Mouse (Mus musculus) heart, postnatal 0 days (tissue): ENCODE data around the gene Dmac1. TPM values are rescaled to one million over a fixed set of nuclear protein-coding genes. Genes with fewer than 3 reads are reported as not detected.
A peak's percentile ranks its signal among the peaks of the same experiment; 100 is the strongest.

Experiments used
- ATAC-seq: fragments of 200-750 bp; cut with Nextera tagmentation; 2 replicates; pipeline ENCODE4 v1.8.0; 2017; ENCODE audit warnings: low read depth, moderate number of reproducible peaks, moderate library complexity; ENCODE audit not compliant: insufficient read depth
- DNase-seq: peaks from one replicate; pipeline ENCODE4 v3.0.0-alpha.2; 2016; ENCODE audit warnings: low spot score
- H3K27ac ChIP-seq: fragments of 300-500 bp; sonication (generic); 2 replicates; pipeline ENCODE4 v1.5.1; 2014; ENCODE audit warnings: low read depth, mild to moderate bottlenecking
- H3K27me3 ChIP-seq: fragments of 300-500 bp; sonication (generic); 2 replicates; pipeline ENCODE4 v1.6.1; 2014; ENCODE audit warnings: low read length, mixed read lengths; ENCODE audit not compliant: control insufficient read depth, insufficient read depth
- H3K36me3 ChIP-seq: fragments of 300-500 bp; sonication (generic); replicated peaks from 2 replicates; pipeline ENCODE4 v1.6.1; 2014; ENCODE audit warnings: low read length, mixed read lengths; ENCODE audit not compliant: control insufficient read depth, insufficient read depth
- H3K4me1 ChIP-seq: fragments of 300-500 bp; sonication (generic); 2 replicates; pipeline ENCODE4 v1.6.1; 2014; ENCODE audit warnings: antibody characterized with exemption; ENCODE audit not compliant: control insufficient read depth, insufficient read depth
- H3K4me2 ChIP-seq: fragments of 300-500 bp; sonication (generic); 2 replicates; pipeline ENCODE4 v1.6.1; 2014; ENCODE audit warnings: low read depth, mild to moderate bottlenecking, low read length, moderate library complexity
- H3K4me3 ChIP-seq: fragments of 300-500 bp; sonication (generic); 2 replicates; pipeline ENCODE4 v1.5.1; 2014; ENCODE audit warnings: low read depth, low read length
- H3K9ac ChIP-seq: fragments of 300-500 bp; sonication (generic); replicated peaks from 2 replicates; pipeline ENCODE4 v1.6.1; 2014; ENCODE audit warnings: low read depth, low read length, mixed read lengths
- H3K9me3 ChIP-seq: fragments of 300-500 bp; sonication (generic); replicated peaks from 2 replicates; pipeline ENCODE4 v1.6.1; 2016; ENCODE audit warnings: low read length; ENCODE audit not compliant: control insufficient read depth
- CTCF ChIP-seq: IDR thresholded peaks from 2 replicates; pipeline ENCODE4 v1.5.1; 2016; ENCODE audit warnings: antibody characterized with exemption, control low read depth, low read depth
- EP300 ChIP-seq: IDR thresholded peaks from 2 replicates; pipeline ENCODE4 v1.6.1; 2016; ENCODE audit warnings: antibody characterized with exemption, low read depth
- WGBS: fragments of 180-500 bp; shearing (Covaris S2); extraction: QIAGEN DNeasy Blood & Tissue Kit; methylation state at CpG from one replicate; pipeline ENCODE4 v1.1.7; 2014; 5-methylcytosine and 5-hydroxymethylcytosine counted together
- polyA plus RNA-seq: library from polyadenylated mRNA; unstranded; fragments of >200 nt; fragmentation: Nextera tagmentation; extraction: Ambion mirVana; gene quantifications from 2 replicates; pipeline ENCODE4 v1.2.1, GENCODE M21; 2015
- total RNA-seq: library from RNA; depleted of rRNA; stranded (reverse); fragments of >200 nt; gene quantifications from 2 replicates; pipeline ENCODE4 v1.2.3, GENCODE M21; 2014; ENCODE audit warnings: low replicate concordance

The Dmac1 gene
- total and polyA plus RNA-seq, 2 experiments from 2014 or later, result 96.4 to 123 TPM

DNA sequence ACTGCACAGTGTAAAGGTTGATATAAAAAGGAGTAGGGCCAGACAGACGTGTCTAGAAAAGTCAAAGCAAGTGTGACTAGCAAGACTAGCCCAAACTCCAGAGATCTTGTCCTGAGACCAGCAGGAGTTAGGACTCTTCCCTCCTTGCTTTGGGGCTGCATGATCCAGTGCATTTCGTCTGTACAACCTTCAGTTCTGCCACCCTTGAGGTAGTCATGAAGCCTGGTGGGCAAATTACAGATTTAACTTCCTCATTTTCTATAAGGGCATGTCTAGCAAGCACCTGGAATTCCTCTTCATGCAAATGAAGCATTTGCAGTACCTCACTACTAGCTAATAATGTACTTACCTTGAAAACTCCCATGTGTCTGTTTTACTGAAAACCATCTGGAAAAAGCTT is 10.2 kb downstream of the Dmac1 start:
- Histone ChIP-seq H3K9me3 (no peaks in the 10 kb centered on the region), H3K9ac (no peak overlapping the region), H3K27me3 (no peaks in the 10 kb centered on the region), H3K4me3 (no peak overlapping the region), H3K4me1 (no peaks in the 10 kb centered on the region), H3K36me3 (0 out of 2 replicates have a peak, but pooled peaks cover 3% of the 10 kb centered on the region), H3K4me2 (no peak overlapping the region), H3K27ac (peak overlapping the region; percentile 53)
- WGBS, result 62% methylated on average over 2 of the region's 2 CpGs
- DNase-seq (no peak), ATAC-seq (no peak)
- TF ChIP-seq EP300, result no peak
- no peak for TF ChIP-seq CTCF

DNA sequence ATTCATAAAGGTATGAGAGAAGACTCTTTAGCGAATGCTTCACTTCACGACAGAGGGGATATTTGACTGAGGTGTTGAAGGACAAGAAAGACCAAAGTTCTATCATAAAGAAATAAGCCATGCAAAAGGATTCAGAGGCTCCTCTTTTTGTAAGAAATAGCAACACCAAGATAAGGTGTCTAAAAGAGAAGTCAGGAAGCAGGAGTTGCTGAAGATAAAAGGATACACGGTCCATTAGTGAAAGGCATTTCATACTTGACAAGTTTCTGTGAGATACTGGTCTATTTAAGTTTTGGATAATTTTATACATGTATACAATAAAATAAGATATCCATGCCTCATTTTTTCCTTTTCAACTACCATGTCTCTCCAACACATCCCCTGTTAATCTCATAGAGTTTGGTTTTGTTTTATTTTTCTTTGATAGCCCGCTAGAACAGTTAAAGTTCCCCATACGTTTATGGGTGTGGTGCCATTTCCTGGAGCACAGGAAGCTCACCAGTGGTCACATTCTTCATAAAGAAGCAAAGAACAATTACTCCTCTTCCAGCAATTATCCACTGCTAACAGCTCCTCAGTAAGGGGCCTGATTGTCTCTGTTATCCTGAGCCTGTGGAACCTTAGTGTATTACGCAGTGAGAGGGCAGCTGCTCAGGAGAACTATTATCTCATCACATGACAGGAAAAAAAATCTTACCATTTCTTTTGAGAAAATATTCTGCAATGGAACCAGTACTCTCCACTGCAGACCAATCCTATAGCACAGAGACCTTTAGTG is 11.1 kb downstream of the Dmac1 start:
- Histone ChIP-seq H3K9ac (no peak overlapping the region), H3K4me2 (no peak overlapping the region), H3K27ac (no peak overlapping the region; the same call in 1 of the 2 replicates), H3K4me1 (0 out of 2 replicates have a peak, but pooled peaks cover 6% of the 10 kb centered on the region), H3K4me3 (no peak overlapping the region), H3K27me3 (no peaks in the 10 kb centered on the region), H3K36me3 (no peaks in the 10 kb centered on the region), H3K9me3 (no peaks in the 10 kb centered on the region)
- peak; percentile 41 for DNase-seq
- 47% methylated on average over 6 of the region's 6 CpGs for WGBS
- ATAC-seq, result peak; percentile 60
- no peak for TF ChIP-seq CTCF
- TF ChIP-seq EP300, result no peak

DNA sequence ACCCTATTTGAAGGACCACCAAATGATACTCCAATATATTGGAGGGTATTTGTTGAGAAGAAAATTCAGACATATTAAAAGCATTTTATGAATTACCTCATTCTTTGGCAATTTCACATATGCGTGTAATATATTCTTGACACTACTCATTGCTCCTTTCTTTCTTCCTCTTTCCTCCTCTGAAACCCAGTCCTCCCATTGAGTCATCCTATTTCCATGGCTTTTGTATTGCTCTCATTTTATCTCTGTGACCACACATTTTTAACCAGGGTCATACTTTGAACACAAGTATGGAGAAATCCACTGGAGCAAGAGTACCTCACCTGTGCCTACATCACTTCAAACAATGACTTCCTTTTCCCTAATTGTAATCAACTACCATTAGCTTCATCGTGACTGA is 13.9 kb downstream of the Dmac1 start:
- ATAC-seq (no peak), DNase-seq (no peak)
- no peaks in the 10 kb centered on the region for H3K9me3 ChIP-seq
- no peak for TF ChIP-seq CTCF
- no peak for TF ChIP-seq EP300
- H3K4me2 ChIP-seq, result no peak overlapping the region
- H3K4me3 ChIP-seq, result no peak overlapping the region
- H3K27ac ChIP-seq, result no peak overlapping the region
- WGBS, result 80% methylated on average over 2 of the region's 2 CpGs
- no peaks in the 10 kb centered on the region for H3K36me3 ChIP-seq
- H3K4me1 ChIP-seq, result 0 out of 2 replicates have a peak, but pooled peaks cover 7% of the 10 kb centered on the region
- H3K27me3 ChIP-seq, result no peaks in the 10 kb centered on the region
- no peak overlapping the region for H3K9ac ChIP-seq

DNA sequence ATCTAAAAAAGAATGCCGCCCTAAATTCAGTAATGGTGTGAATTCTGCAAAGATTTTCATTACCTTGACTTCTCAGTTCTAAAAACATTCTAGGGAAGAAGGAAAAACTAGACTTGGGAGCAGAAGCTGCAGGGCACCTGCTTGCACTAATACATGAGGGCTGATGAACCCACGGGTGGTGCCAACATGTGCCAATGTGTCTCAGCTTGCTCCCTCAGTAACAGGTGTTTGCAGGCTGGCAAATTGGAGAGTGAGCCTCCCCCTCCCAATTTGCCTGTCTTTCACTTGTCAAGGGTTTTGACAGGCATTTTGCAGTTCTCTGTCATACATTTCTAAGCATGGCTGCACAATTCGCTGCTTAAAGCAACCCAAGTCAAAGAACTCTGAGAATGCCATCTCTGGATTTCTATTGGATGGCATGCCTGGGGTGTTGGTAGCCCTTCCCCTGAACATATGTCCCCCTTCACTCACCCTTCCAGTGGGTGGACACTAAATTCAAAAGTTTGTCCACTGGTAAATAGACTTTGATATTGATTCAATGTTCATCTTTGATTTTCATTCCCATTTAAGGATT is 14.5 kb downstream of the Dmac1 start:
- ATAC-seq (no peak), DNase-seq (no peak)

DNA sequence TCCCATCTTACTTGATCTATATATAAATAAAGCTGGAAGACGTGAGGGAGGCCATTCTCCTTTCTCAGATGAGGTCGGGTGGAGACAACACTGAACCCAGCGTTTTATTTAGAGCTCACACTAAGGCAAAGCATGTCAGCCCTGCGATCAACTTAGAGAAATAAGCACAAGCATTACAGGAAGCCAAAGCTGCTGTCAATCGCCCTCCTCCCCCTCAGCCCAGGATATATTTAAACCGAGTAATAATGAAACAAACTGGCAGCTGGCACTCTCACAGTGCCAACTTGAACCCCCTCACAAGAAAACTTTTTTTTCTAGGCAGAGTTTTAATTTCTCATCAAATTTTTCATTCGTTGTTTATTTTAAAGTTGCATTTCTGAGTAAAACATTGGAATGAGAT is 15.7 kb downstream of the Dmac1 start:
- 0 out of 2 replicates have a peak, but pooled peaks cover 7% of the 10 kb centered on the region for H3K4me1 ChIP-seq
- no peaks in the 10 kb centered on the region for H3K9me3 ChIP-seq
- no peak overlapping the region for H3K9ac ChIP-seq
- no peaks in the 10 kb centered on the region for H3K27me3 ChIP-seq
- 23% methylated on average over 7 of the region's 7 CpGs for WGBS
- no peak for DNase-seq
- no peaks in the 10 kb centered on the region for H3K36me3 ChIP-seq
- no peak overlapping the region for H3K4me2 ChIP-seq
- TF ChIP-seq EP300 (no peak), CTCF (no peak)
- H3K27ac ChIP-seq, result no peak overlapping the region
- no peak overlapping the region for H3K4me3 ChIP-seq
- ATAC-seq, result no peak

More for the DNA sequence above, 14.5 kb downstream of the Dmac1 start:
- no peaks in the 10 kb centered on the region for H3K27me3 ChIP-seq
- no peak for TF ChIP-seq EP300
- TF ChIP-seq CTCF, result no peak
- 88% methylated on average over 3 of the region's 3 CpGs for WGBS
- no peak overlapping the region for H3K9ac ChIP-seq
- no peak overlapping the region for H3K4me3 ChIP-seq
- no peak overlapping the region for H3K27ac ChIP-seq
- H3K36me3 ChIP-seq, result no peaks in the 10 kb centered on the region
- H3K4me1 ChIP-seq, result 0 out of 2 replicates have a peak, but pooled peaks cover 7% of the 10 kb centered on the region
- no peak overlapping the region for H3K4me2 ChIP-seq
- H3K9me3 ChIP-seq, result no peaks in the 10 kb centered on the region
